Mouse (Mus musculus): Measurements from ENCODE around the gene Rabl2.

GRCm38 (mm10) chr15:89591317-89591716 is 406 bp downstream of the Rabl2 start:
- TF ChIP-seq CTCF (IDR thresholded peaks at IDR 0.05; ENCODE audit: borderline replicate concordance, control insufficient read depth, extremely low read depth, insufficient read depth, low read length, poor library complexity) (no peak), POLR2A (IDR thresholded peaks at IDR 0.05; ENCODE audit: control insufficient read depth, extremely low read depth, insufficient read depth, low read length, poor library complexity) (no peak)
